Mouse (Mus musculus): ENCODE measurements at regions not wholly inside any gene's neighbourhood (a gene's known extent, or its start where the extent isn't known, plus 50 kb on each side); places are given as distances from the start of the nearest gene placed in this dataset.

- DNase-seq (ENCODE audit: low spot score in 2 of 2), result no peak
Measured at GRCm38 (mm10) chr1:14421030-14421429, 1672.1 kb downstream of the 4930444P10Rik start.

GRCm38 (mm10) chr1:14413826-14414445, 1679.2 kb downstream of the 4930444P10Rik start:
- no peak for DNase-seq (ENCODE audit: low spot score in 2 of 2)

GRCm38 (mm10) chr1:14369957-14370833, 1722.9 kb downstream of the 4930444P10Rik start:
- no peak for DNase-seq (ENCODE audit: low spot score in 2 of 2)

GRCm38 (mm10) chr1:14359998-14360640, 1733.0 kb downstream of the 4930444P10Rik start:
- DNase-seq (ENCODE audit: low spot score in 2 of 2), result no peak
